Mouse (Mus musculus) midbrain, postnatal 0 days (tissue): ENCODE measurements around the gene Lhpp. TPM values are rescaled to one million over a fixed set of nuclear protein-coding genes. Genes with fewer than 3 reads are reported as not detected.

Experiments used
- ATAC-seq: fragments of 200-750 bp; cut with Nextera tagmentation; 2 replicates; pipeline ENCODE4 v1.8.0; 2017; ENCODE audit warnings: moderate number of reproducible peaks, mild to moderate bottlenecking, moderate TSS enrichment, moderate library complexity; ENCODE audit not compliant: low FRiP score
- DNase-seq: peaks from one replicate; pipeline ENCODE4 v3.0.0-alpha.2; 2015; ENCODE audit warnings: low spot score
- H3K27ac ChIP-seq: fragments of 300-500 bp; sonication (generic); 2 replicates; pipeline ENCODE4 v1.5.1; 2014; ENCODE audit warnings: low read depth, mild to moderate bottlenecking, low read length, mixed read lengths
- H3K27me3 ChIP-seq: fragments of 300-500 bp; sonication (generic); 2 replicates; pipeline ENCODE4 v1.6.1; 2014; ENCODE audit warnings: low read length, control low read depth, mixed read lengths; ENCODE audit not compliant: insufficient read depth
- H3K36me3 ChIP-seq: fragments of 300-500 bp; sonication (generic); 2 replicates; pipeline ENCODE4 v1.6.1; 2014; ENCODE audit warnings: low read length, control low read depth, mixed read lengths; ENCODE audit not compliant: insufficient read depth
- H3K4me1 ChIP-seq: fragments of 300-500 bp; sonication (generic); 2 replicates; pipeline ENCODE4 v1.6.1; 2014; ENCODE audit warnings: mild to moderate bottlenecking, control low read depth, antibody characterized with exemption, low read length, mixed read lengths; ENCODE audit not compliant: insufficient read depth
- H3K4me2 ChIP-seq: fragments of 300-500 bp; sonication (generic); 2 replicates; pipeline ENCODE4 v1.6.1; 2014; ENCODE audit warnings: low read depth, mild to moderate bottlenecking, low read length, mixed read lengths; ENCODE audit not compliant: poor library complexity, severe bottlenecking
- H3K4me3 ChIP-seq: fragments of 300-500 bp; sonication (generic); 2 replicates; pipeline ENCODE4 v1.5.1; 2014; ENCODE audit warnings: low read depth, mild to moderate bottlenecking, low read length, moderate library complexity
- H3K9ac ChIP-seq: fragments of 300-500 bp; sonication (generic); replicated peaks from 2 replicates; pipeline ENCODE4 v1.6.1; 2014; ENCODE audit warnings: mild to moderate bottlenecking, low read length, moderate library complexity, mixed read lengths; ENCODE audit not compliant: poor library complexity, severe bottlenecking
- H3K9me3 ChIP-seq: fragments of 300-500 bp; sonication (generic); 2 replicates; pipeline ENCODE4 v1.6.1; 2016; ENCODE audit warnings: low read length, control low read depth
- CTCF ChIP-seq: IDR thresholded peaks from 2 replicates; pipeline ENCODE4 v1.5.1; 2016; ENCODE audit warnings: antibody characterized with exemption, mild to moderate bottlenecking
- WGBS: fragments of 180-500 bp; shearing (Covaris S2); extraction: QIAGEN DNeasy Blood & Tissue Kit; methylation state at CpG from one replicate; pipeline ENCODE4 v1.1.7; 2014; 5-methylcytosine and 5-hydroxymethylcytosine counted together
- polyA plus RNA-seq: library from polyadenylated mRNA; unstranded; fragments of >200 nt; fragmentation: Nextera tagmentation; extraction: Ambion mirVana; gene quantifications from 2 replicates; pipeline ENCODE4 v1.2.1, GENCODE M21; 2015
- total RNA-seq: library from RNA; depleted of rRNA; stranded (reverse); fragments of >200 nt; gene quantifications from 2 replicates; pipeline ENCODE4 v1.2.3, GENCODE M21; 2014

The Lhpp gene
- total and polyA plus RNA-seq, 2 experiments from 2014 or later: 36.2 to 59.2 TPM

GRCm38 (mm10) chr7:132600926-132601325 is 9.5 kb upstream of the Lhpp start:
- H3K27ac ChIP-seq: no peak overlapping the region
- no peaks in the 10 kb centered on the region for H3K36me3 ChIP-seq
- H3K4me1 ChIP-seq: no peaks in the 10 kb centered on the region; the same call in none of the 2 replicates
- no peak overlapping the region for H3K9ac ChIP-seq
- H3K9me3 ChIP-seq: no peaks in the 10 kb centered on the region
- 14% methylated on average over 8 of the region's 8 CpGs for WGBS
- DNase-seq: no peak
- H3K27me3 ChIP-seq: peaks cover 62% of the 10 kb centered on the region
- no peak for ATAC-seq
- H3K4me2 ChIP-seq: no peak overlapping the region
- TF ChIP-seq CTCF: no peak
- H3K4me3 ChIP-seq: no peak overlapping the region

DNA sequence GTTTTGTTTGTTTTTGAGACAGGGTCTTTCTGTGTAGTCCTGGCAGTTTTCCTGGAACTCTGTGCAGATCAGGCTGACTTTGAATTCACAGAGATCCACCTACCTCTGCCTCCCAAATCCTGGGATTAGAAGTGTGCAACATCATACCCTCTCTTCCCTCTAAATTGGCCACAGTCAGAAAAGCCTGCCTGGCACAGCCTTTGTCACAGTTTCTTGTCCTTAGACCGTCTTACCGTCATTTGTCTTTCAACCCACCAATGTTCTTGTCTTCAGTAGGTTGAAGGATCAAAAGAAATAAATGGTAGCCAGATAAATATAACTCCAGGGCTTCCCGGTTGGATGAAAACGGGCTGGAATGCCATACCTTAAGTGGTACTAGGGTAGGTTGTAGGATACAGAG is 5.7 kb upstream of the Lhpp start:
- Histone ChIP-seq H3K9me3 (no peaks in the 10 kb centered on the region), H3K4me2 (no peak overlapping the region), H3K4me1 (no peaks in the 10 kb centered on the region; the same call in 1 of the 2 replicates), H3K4me3 (no peak overlapping the region), H3K27ac (no peak overlapping the region), H3K27me3 (peaks cover 28% of the 10 kb centered on the region), H3K36me3 (no peaks in the 10 kb centered on the region), H3K9ac (no peak overlapping the region)
- 76% methylated on average over 4 of the region's 4 CpGs for WGBS
- TF ChIP-seq CTCF: no peak
- DNase-seq (no peak), ATAC-seq (no peak)

- Histone ChIP-seq H3K4me1 (peaks cover 2% of the 10 kb centered on the region; the same call in 1 of the 2 replicates), H3K9me3 (no peaks in the 10 kb centered on the region), H3K4me3 (no peak overlapping the region), H3K4me2 (no peak overlapping the region), H3K36me3 (no peaks in the 10 kb centered on the region), H3K27ac (no peak overlapping the region), H3K9ac (no peak overlapping the region), H3K27me3 (peaks cover 25% of the 10 kb centered on the region)
- ATAC-seq (no peak), DNase-seq (no peak)
- 60% methylated on average over 5 of the region's 5 CpGs for whole genome bisulfite sequencing
- TF ChIP-seq CTCF: 0 out of 2 replicates have a peak, but pooled peaks have one; percentile 8
These were observed 4.7 kb upstream of the Lhpp start for GRCm38 (mm10) chr7:132605689-132606088.

- Histone ChIP-seq H3K9ac (no peak overlapping the region), H3K27me3 (peaks cover 8% of the 10 kb centered on the region; the same call in 1 of the 2 replicates), H3K4me1 (peaks cover 2% of the 10 kb centered on the region; the same call in 1 of the 2 replicates), H3K4me2 (no peak overlapping the region), H3K27ac (no peak overlapping the region), H3K4me3 (no peak overlapping the region), H3K9me3 (no peaks in the 10 kb centered on the region), H3K36me3 (no peaks in the 10 kb centered on the region)
- 94% methylated on average over 4 of the region's 4 CpGs for WGBS
- DNase-seq (no peak), ATAC-seq (no peak)
- no peak for TF ChIP-seq CTCF
These were observed 2.0 kb upstream of the Lhpp start for GRCm38 (mm10) chr7:132608316-132609020.

GRCm38 (mm10) chr7:132611530-132611929 is 1.1 kb downstream of the Lhpp start:
- Histone ChIP-seq H3K4me3 (no peak overlapping the region), H3K4me1 (peaks cover 2% of the 10 kb centered on the region; the same call in 1 of the 2 replicates), H3K36me3 (no peaks in the 10 kb centered on the region), H3K9ac (no peak overlapping the region), H3K27me3 (no peaks in the 10 kb centered on the region), H3K27ac (no peak overlapping the region), H3K9me3 (no peaks in the 10 kb centered on the region), H3K4me2 (no peak overlapping the region)
- WGBS: 95% methylated on average over 8 of the region's 8 CpGs
- no peak for TF ChIP-seq CTCF
- ATAC-seq (no peak), DNase-seq (no peak)

GRCm38 (mm10) chr7:132615346-132615745 is 4.9 kb downstream of the Lhpp start:
- Histone ChIP-seq H3K36me3 (no peaks in the 10 kb centered on the region), H3K9me3 (no peaks in the 10 kb centered on the region), H3K4me2 (no peak overlapping the region), H3K4me1 (no peaks in the 10 kb centered on the region), H3K9ac (no peak overlapping the region), H3K27me3 (no peaks in the 10 kb centered on the region), H3K27ac (no peak overlapping the region), H3K4me3 (no peak overlapping the region)
- 16% methylated on average over 3 of the region's 3 CpGs for WGBS
- no peak for ATAC-seq
- DNase-seq: no peak
- no peak for TF ChIP-seq CTCF
